Mouse (Mus musculus): ENCODE data around the gene Gpsm3.

DNA sequence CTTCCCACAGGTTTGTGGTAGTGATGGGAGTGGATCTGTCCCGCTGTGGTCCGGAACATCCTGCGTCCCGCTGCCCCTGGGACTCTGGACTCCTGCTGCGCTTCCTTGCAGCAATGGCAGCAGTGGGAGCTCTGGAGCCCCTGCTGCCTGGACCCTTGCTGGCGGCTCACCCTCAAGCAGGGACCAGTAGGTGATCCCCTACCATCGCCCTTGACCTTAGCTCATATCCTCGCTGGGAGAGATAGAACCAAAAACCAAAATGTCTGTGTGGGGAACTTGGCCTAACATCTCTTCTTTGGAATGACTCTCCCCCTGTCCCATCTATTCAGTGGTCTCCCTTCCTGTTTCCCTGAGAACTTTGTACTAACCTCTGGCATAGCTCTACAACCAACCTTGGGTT is 5.8 kb upstream of the Gpsm3 start:
- TF ChIP-seq CTCF (IDR thresholded peaks at IDR 0.05; ENCODE audit: insufficient read depth, low read length) (no peak), POLR2A (IDR thresholded peaks at IDR 0.05; ENCODE audit: borderline replicate concordance, extremely low read depth, low read depth, low read length) (no peak)

Measured in lung, adult 2 months (tissue).